Mouse (Mus musculus): ENCODE measurements around the gene Nmur2.

- no peak for TF ChIP-seq CTCF (conservative IDR thresholded peaks at IDR 0.05; ENCODE audit: insufficient read depth, insufficient read length, low read depth, low read length)
- no peak for TF ChIP-seq POLR2A (IDR thresholded peaks at IDR 0.05; ENCODE audit: low read depth, low read length)
Observed at GRCm38 (mm10) chr11:56065147-56065546, 24.3 kb upstream of the Nmur2 start.

Data from kidney, adult 2 months (tissue).